Mouse (Mus musculus) kidney, adult 9 months (tissue): ENCODE measurements around the gene H6pd.

Source experiments
- DNase-seq: peaks from one replicate; pipeline ENCODE4 v3.0.0; 2022

Gene H6pd

GRCm38 (mm10) chr4:149998786-149999509 is 9.9 kb downstream of the H6pd start:
- DNase-seq: peak; percentile 75

GRCm38 (mm10) chr4:149997999-149998398 is 10.8 kb downstream of the H6pd start:
- DNase-seq: no peak

DNA sequence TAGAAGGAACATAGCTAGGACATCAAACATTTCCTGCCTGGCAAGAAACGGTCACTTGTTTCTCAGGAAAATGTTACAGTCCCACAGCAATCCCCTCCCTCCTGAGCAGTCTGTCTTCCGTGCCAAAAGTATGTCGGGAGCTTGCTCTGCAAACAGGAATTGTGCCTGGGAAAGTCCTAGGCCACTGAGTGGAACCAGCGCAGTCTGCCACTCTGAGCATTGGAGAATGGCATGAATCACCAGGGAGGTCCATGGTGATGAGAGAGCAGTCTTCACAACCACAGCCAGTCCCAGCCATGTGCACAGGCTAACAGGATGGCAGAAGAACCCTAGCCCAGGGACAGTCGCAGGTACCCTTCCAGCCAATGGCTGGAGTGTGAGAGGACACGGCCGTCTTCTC is 12.4 kb downstream of the H6pd start:
- DNase-seq: peak; percentile 33

GRCm38 (mm10) chr4:149995911-149996310 is 12.9 kb downstream of the H6pd start:
- DNase-seq: no peak

DNA sequence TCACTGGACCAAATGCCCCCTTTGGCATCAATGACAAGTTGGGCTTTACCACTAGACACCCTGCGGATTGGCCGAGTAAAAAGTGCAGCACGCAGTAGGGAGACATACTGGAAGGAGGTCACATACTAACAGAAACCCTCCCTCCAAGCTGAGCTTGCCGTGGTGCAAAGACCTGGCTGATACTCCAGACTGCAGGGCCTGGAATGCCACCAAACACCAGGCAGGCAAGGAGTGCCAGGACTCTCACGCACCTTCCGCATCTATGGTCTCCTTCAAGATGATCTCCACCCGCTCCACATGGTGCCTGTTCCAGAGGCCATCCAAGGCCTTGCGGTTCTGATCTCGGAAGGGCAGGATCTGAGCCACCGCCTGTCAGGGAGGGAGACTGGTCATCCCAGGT is 14.6 kb downstream of the H6pd start:
- no peak for DNase-seq

- no peak for DNase-seq
Measured at GRCm38 (mm10) chr4:149992670-149993032, 16.2 kb downstream of the H6pd start.

- DNase-seq: no peak
Measured at GRCm38 (mm10) chr4:149991755-149992669, 16.8 kb downstream of the H6pd start.

GRCm38 (mm10) chr4:149990954-149991633 is 17.7 kb downstream of the H6pd start:
- peak; percentile 80 for DNase-seq

DNA sequence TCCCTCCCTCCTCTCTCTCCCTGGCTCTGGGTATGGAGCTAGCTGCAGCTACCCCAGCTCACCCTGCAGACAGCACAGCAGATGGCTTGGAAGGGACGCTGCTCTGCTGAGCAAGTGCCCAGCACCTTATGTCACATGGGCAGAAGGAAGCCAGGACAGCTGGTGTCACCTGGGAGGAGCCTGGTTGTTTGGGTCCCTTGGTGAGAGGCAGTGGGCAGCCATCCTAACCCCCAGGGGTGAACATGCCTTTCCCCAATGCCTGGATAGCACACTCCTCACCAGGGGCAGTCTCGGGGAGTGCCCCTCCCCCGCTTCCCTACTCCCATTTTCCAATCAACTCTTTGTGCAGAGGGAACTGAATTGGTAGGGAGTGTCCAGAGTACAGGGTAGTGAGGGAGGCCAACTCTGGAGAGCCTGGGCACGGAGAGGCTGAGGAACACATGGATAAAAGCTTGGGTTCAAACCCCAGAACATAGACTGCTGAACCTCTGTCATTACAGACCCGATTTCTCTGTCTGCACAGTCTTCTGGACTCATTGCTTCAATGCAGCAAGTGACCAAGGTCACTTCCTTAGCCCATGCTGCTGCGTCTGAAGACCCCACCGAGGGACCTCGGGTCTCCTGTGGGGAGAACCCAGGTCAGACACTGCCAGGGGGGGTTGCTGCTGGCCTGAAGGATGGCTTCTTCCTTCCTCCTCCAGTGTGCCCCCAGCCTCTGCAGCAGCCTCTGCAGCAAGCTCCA is 18.4 kb downstream of the H6pd start:
- DNase-seq: no peak

- DNase-seq: peak; percentile 93
Measured at GRCm38 (mm10) chr4:149988931-149989556, 19.8 kb downstream of the H6pd start.

DNA sequence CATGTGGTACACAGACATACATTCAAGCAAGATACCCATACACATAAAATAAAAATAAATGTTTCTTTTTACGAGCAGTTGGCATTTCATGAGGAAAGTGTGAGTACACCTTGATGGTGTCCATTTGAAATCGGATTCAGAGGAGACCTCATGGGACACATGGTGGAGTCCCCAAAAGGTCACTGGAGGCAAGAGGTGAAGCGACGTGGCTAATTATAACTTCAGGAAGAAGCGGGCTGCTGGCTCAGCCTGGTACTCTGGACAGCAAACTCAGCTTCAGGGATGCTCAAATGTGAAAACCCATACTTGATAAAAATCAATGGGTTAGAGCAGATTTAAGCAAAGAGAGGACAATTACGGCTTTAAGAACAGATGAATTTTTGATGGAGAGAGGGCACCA is 20.5 kb downstream of the H6pd start:
- no peak for DNase-seq

DNA sequence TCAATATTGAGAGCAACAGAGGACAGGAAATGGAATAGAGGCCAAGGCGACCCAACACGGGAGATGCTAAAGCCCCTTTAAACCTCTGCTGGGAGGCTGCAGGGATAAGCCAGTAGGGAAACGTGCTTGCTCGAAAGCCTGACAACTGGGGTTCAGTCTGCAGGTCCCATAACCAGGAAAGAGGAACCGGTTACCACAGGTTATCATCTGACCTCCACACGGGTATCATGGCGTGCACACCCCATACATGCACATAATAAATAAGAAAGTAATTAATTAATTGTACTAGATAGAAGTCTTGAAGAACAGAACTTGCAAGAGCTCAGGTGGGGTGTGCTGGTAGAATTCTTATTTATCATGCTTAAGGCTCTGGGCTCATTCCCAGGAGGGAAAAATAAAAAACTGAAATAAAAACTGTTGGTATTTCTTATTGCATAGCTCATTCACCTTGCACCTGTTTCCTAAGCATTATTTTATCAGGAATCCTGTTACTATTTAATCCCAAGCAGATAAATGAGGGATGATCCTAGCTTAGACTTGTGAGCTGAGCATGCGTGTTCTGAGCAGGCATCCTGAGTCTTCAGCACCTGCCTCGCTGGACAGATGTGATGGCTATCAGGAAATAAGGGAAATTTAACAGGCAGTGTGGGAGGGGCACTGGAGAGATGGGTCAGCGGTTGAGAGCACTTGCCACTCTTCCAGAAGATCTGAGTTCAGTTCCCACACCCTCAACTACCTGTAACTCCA is 22.0 kb downstream of the H6pd start:
- DNase-seq: no peak

DNA sequence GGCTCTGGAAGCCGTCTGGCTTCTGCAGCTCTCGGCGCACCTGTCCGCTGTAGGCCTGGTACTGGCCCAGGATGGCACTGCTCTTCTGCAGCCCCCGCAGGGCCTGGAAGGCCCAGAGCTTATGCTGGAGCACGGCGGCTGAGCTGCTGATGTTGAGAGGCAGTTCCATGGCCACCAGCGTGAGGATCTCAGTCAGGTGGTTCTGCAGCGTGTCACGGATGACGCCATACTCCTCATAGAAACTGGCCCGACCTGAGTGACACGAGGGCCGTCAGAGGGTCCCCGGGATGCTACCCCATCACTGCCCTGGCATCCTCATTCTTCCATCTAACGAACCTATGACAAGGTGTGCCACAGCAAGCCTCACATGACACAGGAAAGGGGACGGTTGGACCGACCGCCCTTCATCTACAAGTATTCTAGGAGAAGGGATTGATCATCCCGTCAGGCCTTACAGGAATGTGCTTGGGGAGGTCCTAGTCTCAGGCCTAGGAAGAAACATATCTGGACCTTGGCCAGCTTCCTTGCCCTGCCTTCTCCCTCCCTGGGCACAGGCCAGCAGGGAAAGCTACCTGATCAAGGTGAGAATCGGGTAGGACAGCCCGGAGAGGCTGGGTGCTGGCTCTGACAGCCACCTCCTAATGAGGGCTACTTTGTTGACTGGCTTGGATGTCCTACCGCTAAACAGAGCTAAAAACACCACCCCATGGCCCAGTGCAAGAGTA is 24.7 kb downstream of the H6pd start:
- peak; percentile 57 for DNase-seq

- DNase-seq: peak; percentile 80
Measured at GRCm38 (mm10) chr4:149982154-149982553, 26.7 kb downstream of the H6pd start.

DNA sequence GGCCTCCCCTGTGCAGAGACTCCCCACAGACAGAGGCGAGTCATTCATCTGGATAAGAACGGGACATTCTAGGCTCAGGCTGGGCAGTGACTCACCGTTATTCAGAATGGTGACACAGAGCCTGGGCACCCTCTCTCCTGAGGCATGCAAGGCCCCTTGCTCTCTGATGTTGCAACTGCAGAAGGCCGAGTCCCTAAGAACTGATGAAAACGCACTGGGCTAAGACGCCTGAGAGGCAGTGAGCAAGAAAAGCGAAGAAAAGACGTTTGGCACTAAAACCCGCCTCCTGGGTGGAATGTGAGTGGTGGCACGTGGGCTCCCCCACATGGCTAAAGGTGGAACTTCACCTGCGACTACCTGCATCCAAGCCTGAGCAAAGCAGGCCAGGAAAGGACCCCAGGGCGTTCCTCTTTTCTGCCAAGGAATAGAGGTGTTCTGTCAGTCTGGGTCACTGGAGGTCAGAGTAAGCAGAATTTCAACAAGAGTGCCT is 29.0 kb downstream of the H6pd start:
- peak; percentile 91 for DNase-seq

DNA sequence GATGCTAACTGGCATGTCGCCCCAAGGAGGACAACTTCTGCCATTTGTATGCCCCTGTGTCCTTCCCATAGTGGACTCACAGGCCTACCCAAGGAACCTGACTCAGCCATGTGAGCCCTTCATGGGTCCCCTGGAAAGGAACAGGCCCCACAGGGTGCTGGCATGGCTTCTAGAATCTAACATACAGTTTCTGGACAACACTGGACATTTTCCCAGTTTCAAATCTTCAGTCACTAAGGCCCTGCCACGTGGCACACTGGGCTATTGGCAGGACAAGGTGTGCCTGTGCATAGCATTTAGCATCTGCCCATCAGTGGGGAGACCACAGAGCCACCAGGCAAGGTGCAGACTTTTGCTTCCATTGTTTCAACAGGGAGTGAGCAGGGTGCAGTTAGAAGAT is 30.0 kb downstream of the H6pd start:
- no peak for DNase-seq

GRCm38 (mm10) chr4:149977801-149978544 is 30.9 kb downstream of the H6pd start:
- DNase-seq: no peak

GRCm38 (mm10) chr4:149977181-149977580 is 31.6 kb downstream of the H6pd start:
- no peak for DNase-seq

DNA sequence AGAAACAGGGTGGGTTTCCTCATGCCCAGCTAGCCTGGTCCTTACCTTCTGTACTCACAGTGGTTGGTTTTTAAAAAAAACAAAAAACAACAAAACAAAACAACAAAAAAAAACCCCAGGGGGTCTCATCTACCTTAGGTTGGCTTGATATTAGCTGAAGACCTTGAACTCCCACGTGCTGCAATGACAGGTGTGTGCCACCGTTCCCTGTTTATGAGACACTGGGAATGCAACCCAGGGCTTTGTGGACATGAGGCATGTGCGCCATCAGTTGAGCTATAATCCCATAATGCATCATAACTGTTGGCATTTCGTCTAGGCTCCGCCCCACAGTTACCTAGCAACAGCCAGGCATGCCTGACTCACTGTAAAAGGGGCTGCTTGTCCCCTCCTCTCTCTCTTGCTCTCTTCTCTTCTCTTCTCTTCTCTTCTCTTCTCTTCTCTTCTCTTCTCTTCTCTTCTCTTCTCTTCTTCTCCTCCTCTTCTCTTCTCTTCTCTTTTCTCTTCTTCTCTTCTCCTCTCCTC is 33.0 kb downstream of the H6pd start:
- no peak for DNase-seq

DNA sequence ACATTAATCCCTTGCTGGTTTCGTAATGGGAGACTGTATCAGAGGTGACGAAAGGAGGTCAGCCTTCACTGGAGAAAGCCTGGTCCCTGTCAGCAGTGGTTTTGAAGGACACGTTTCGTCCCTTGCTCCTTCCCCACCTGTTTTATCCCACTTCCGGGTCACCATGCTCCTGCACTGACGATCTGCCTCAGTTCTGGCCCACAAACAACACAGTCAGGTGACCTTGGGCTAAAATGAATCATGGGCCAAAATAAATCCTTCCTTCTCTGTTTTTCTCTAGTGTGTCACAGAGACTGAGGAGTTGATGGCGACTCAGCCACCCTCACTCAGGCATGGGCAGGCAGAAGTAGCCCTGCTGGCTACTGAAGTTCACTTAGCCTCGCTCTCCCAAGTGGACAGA is 33.5 kb downstream of the H6pd start:
- DNase-seq: no peak
